Mouse (Mus musculus): Measurements from ENCODE around the gene Slc16a3. TPM values are rescaled to one million over a fixed set of nuclear protein-coding genes. Genes with fewer than 3 reads are reported as not detected.

Gene Slc16a3
- 176 and 189 TPM in 2 replicates for polyA plus RNA-seq (2014; fragmentation: Nextera tagmentation; extraction: Ambion mirVana)

GRCm38 (mm10) chr11:120948328-120948727 lies at the start of gene Slc16a3:
Gene Slc16a3 (plus strand): TSS chr11:120948480.
- H3K27me3 ChIP-seq (ENCODE audit: control insufficient read depth, insufficient read depth, low read length): peaks cover 7% of the 10 kb centered on the region
- H3K4me2 ChIP-seq: peak within 1 kb of the TSS; percentile 79
- no peaks in the 10 kb centered on the region for H3K9me3 ChIP-seq (replicated peaks; ENCODE audit: control insufficient read depth, low read length)
- ATAC-seq (replicated peaks; ENCODE audit: insufficient number of reproducible peaks, low FRiP score, low TSS enrichment): no peak
- H3K4me1 ChIP-seq (ENCODE audit: control insufficient read depth, insufficient read depth, low read length): peaks cover 29% of the 10 kb centered on the region
- no peaks in the 10 kb centered on the region for H3K36me3 ChIP-seq (ENCODE audit: control insufficient read depth, insufficient read depth, low read length)
- WGBS (ENCODE audit: insufficient replicate concordance): 20% methylated on average over 12 of the region's 12 CpGs
- H3K9ac ChIP-seq (ENCODE audit: low read depth, low read length): peak within 1 kb of the TSS; percentile 91
- peak within 1 kb of the TSS; percentile 67 for H3K4me3 ChIP-seq (ENCODE audit: low read depth, low read length)
- peak within 1 kb of the TSS; percentile 91 for H3K27ac ChIP-seq (ENCODE audit: low read depth, low read length)

GRCm38 (mm10) chr11:120900276-120901244 lies 47.7 kb upstream of the Slc16a3 start:
- peak overlapping the region; percentile 46; the same call in 1 of the 2 replicates for H3K9ac ChIP-seq (ENCODE audit: low read depth, low read length)
- no peaks in the 10 kb centered on the region for H3K36me3 ChIP-seq (ENCODE audit: control insufficient read depth, insufficient read depth, low read length)
- 70% methylated on average over 8 of the region's 8 CpGs for WGBS (ENCODE audit: insufficient replicate concordance)
- 0 out of 2 replicates have a peak, but pooled peaks cover 3% of the 10 kb centered on the region for H3K4me1 ChIP-seq (ENCODE audit: control insufficient read depth, insufficient read depth, low read length)
- peak overlapping the region; percentile 24; the same call in 1 of the 2 replicates for H3K4me2 ChIP-seq
- H3K4me3 ChIP-seq (ENCODE audit: low read depth, low read length): no peak overlapping the region
- peak; percentile 83 for ATAC-seq (replicated peaks; ENCODE audit: insufficient number of reproducible peaks, low FRiP score, low TSS enrichment)
- no peaks in the 10 kb centered on the region for H3K9me3 ChIP-seq (replicated peaks; ENCODE audit: control insufficient read depth, low read length)
- no peaks in the 10 kb centered on the region for H3K27me3 ChIP-seq (ENCODE audit: control insufficient read depth, insufficient read depth, low read length)
- peak overlapping the region; percentile 91 for H3K27ac ChIP-seq (ENCODE audit: low read depth, low read length)

GRCm38 (mm10) chr11:120901729-120902486 lies 46.4 kb upstream of the Slc16a3 start:
- no peak for ATAC-seq (replicated peaks; ENCODE audit: insufficient number of reproducible peaks, low FRiP score, low TSS enrichment)
- peak overlapping the region; percentile 6; the same call in 1 of the 2 replicates for H3K4me2 ChIP-seq
- H3K4me1 ChIP-seq (ENCODE audit: control insufficient read depth, insufficient read depth, low read length): 0 out of 2 replicates have a peak, but pooled peaks cover 3% of the 10 kb centered on the region
- H3K27ac ChIP-seq (ENCODE audit: low read depth, low read length): peak overlapping the region; percentile 91
- no peaks in the 10 kb centered on the region for H3K9me3 ChIP-seq (replicated peaks; ENCODE audit: control insufficient read depth, low read length)
- no peaks in the 10 kb centered on the region for H3K36me3 ChIP-seq (ENCODE audit: control insufficient read depth, insufficient read depth, low read length)
- no peak overlapping the region for H3K4me3 ChIP-seq (ENCODE audit: low read depth, low read length)
- WGBS (ENCODE audit: insufficient replicate concordance): 72% methylated on average over 21 of the region's 21 CpGs
- H3K27me3 ChIP-seq (ENCODE audit: control insufficient read depth, insufficient read depth, low read length): no peaks in the 10 kb centered on the region
- no peak overlapping the region for H3K9ac ChIP-seq (ENCODE audit: low read depth, low read length)

- H3K4me1 ChIP-seq (ENCODE audit: control insufficient read depth, insufficient read depth, low read length): 0 out of 2 replicates have a peak, but pooled peaks cover 3% of the 10 kb centered on the region
- 44% methylated on average over 10 of the region's 10 CpGs for WGBS (ENCODE audit: insufficient replicate concordance)
- H3K4me3 ChIP-seq (ENCODE audit: low read depth, low read length): no peak overlapping the region
- H3K4me2 ChIP-seq: peak overlapping the region; percentile 6; the same call in 1 of the 2 replicates
- H3K36me3 ChIP-seq (ENCODE audit: control insufficient read depth, insufficient read depth, low read length): no peaks in the 10 kb centered on the region
- no peaks in the 10 kb centered on the region for H3K9me3 ChIP-seq (replicated peaks; ENCODE audit: control insufficient read depth, low read length)
- H3K27me3 ChIP-seq (ENCODE audit: control insufficient read depth, insufficient read depth, low read length): no peaks in the 10 kb centered on the region
- H3K27ac ChIP-seq (ENCODE audit: low read depth, low read length): no peak overlapping the region
- peak; percentile 69; the same call in 1 of the 2 replicates for ATAC-seq (replicated peaks; ENCODE audit: insufficient number of reproducible peaks, low FRiP score, low TSS enrichment)
- no peak overlapping the region for H3K9ac ChIP-seq (ENCODE audit: low read depth, low read length)
Observed at GRCm38 (mm10) chr11:120902487-120903142, 45.7 kb upstream of the Slc16a3 start.

- WGBS (ENCODE audit: insufficient replicate concordance): 70% methylated on average over 24 of the region's 24 CpGs
- Histone ChIP-seq H3K36me3 (ENCODE audit: control insufficient read depth, insufficient read depth, low read length) (no peaks in the 10 kb centered on the region), H3K27me3 (ENCODE audit: control insufficient read depth, insufficient read depth, low read length) (no peaks in the 10 kb centered on the region), H3K9ac (ENCODE audit: low read depth, low read length) (no peak overlapping the region), H3K4me2 (no peak overlapping the region), H3K27ac (ENCODE audit: low read depth, low read length) (peak overlapping the region; percentile 29; the same call in 1 of the 2 replicates), H3K4me1 (ENCODE audit: control insufficient read depth, insufficient read depth, low read length) (0 out of 2 replicates have a peak, but pooled peaks cover 3% of the 10 kb centered on the region), H3K9me3 (replicated peaks; ENCODE audit: control insufficient read depth, low read length) (no peaks in the 10 kb centered on the region), H3K4me3 (ENCODE audit: low read depth, low read length) (no peak overlapping the region)
- no peak for ATAC-seq (replicated peaks; ENCODE audit: insufficient number of reproducible peaks, low FRiP score, low TSS enrichment)
Observed at GRCm38 (mm10) chr11:120903159-120903850, 45.0 kb upstream of the Slc16a3 start.

GRCm38 (mm10) chr11:120904561-120904960 lies 43.7 kb upstream of the Slc16a3 start:
- WGBS (ENCODE audit: insufficient replicate concordance): 97% methylated on average over 3 of the region's 3 CpGs
- Histone ChIP-seq H3K36me3 (ENCODE audit: control insufficient read depth, insufficient read depth, low read length) (no peaks in the 10 kb centered on the region), H3K9me3 (replicated peaks; ENCODE audit: control insufficient read depth, low read length) (no peaks in the 10 kb centered on the region), H3K4me3 (ENCODE audit: low read depth, low read length) (no peak overlapping the region), H3K27ac (ENCODE audit: low read depth, low read length) (no peak overlapping the region), H3K27me3 (ENCODE audit: control insufficient read depth, insufficient read depth, low read length) (no peaks in the 10 kb centered on the region), H3K9ac (ENCODE audit: low read depth, low read length) (no peak overlapping the region), H3K4me2 (no peak overlapping the region), H3K4me1 (ENCODE audit: control insufficient read depth, insufficient read depth, low read length) (0 out of 2 replicates have a peak, but pooled peaks cover 3% of the 10 kb centered on the region)
- no peak for ATAC-seq (replicated peaks; ENCODE audit: insufficient number of reproducible peaks, low FRiP score, low TSS enrichment)

- H3K4me1 ChIP-seq (ENCODE audit: control insufficient read depth, insufficient read depth, low read length): 0 out of 2 replicates have a peak, but pooled peaks cover 3% of the 10 kb centered on the region
- no peak overlapping the region for H3K27ac ChIP-seq (ENCODE audit: low read depth, low read length)
- H3K9me3 ChIP-seq (replicated peaks; ENCODE audit: control insufficient read depth, low read length): no peaks in the 10 kb centered on the region
- H3K27me3 ChIP-seq (ENCODE audit: control insufficient read depth, insufficient read depth, low read length): no peaks in the 10 kb centered on the region
- H3K4me2 ChIP-seq: no peak overlapping the region
- WGBS (ENCODE audit: insufficient replicate concordance): 8% methylated on average over 1 of the region's 1 CpGs
- H3K4me3 ChIP-seq (ENCODE audit: low read depth, low read length): no peak overlapping the region
- H3K9ac ChIP-seq (ENCODE audit: low read depth, low read length): no peak overlapping the region
- no peaks in the 10 kb centered on the region for H3K36me3 ChIP-seq (ENCODE audit: control insufficient read depth, insufficient read depth, low read length)
- ATAC-seq (replicated peaks; ENCODE audit: insufficient number of reproducible peaks, low FRiP score, low TSS enrichment): peak; percentile 65; the same call in 1 of the 2 replicates
Observed at GRCm38 (mm10) chr11:120905430-120905873, 42.8 kb upstream of the Slc16a3 start.
